Mouse (Mus musculus) intestine, embryonic 15.5 days (tissue): ENCODE measurements around the gene Tfap2c. TPM values are rescaled to one million over a fixed set of nuclear protein-coding genes. Genes with fewer than 3 reads are reported as not detected.

Source experiments
- ATAC-seq: fragments of 200-750 bp; cut with Nextera tagmentation; 2 replicates; pipeline ENCODE4 v1.8.0; 2017; ENCODE audit warnings: moderate TSS enrichment, moderate library complexity
- H3K27ac ChIP-seq: fragments of 300-500 bp; sonication (generic); 2 replicates; pipeline ENCODE4 v1.5.1; 2015; ENCODE audit warnings: mild to moderate bottlenecking, inconsistent platforms
- H3K27me3 ChIP-seq: fragments of 300-500 bp; sonication (generic); replicated peaks from 2 replicates; pipeline ENCODE4 v1.6.1; 2015; ENCODE audit warnings: inconsistent platforms
- H3K36me3 ChIP-seq: fragments of 300-500 bp; sonication (generic); 2 replicates; pipeline ENCODE4 v1.6.1; 2015; ENCODE audit warnings: inconsistent platforms
- H3K4me1 ChIP-seq: fragments of 300-500 bp; sonication (generic); replicated peaks from 2 replicates; pipeline ENCODE4 v1.6.1; 2015; ENCODE audit warnings: inconsistent platforms
- H3K4me2 ChIP-seq: fragments of 300-500 bp; sonication (generic); replicated peaks from 2 replicates; pipeline ENCODE4 v1.6.1; 2015; ENCODE audit warnings: mild to moderate bottlenecking, inconsistent platforms
- H3K4me3 ChIP-seq: fragments of 300-500 bp; sonication (generic); replicated peaks from 2 replicates; pipeline ENCODE4 v1.5.1; 2015; ENCODE audit warnings: inconsistent platforms
- H3K9ac ChIP-seq: fragments of 300-500 bp; sonication (generic); 2 replicates; pipeline ENCODE4 v1.6.1; 2015; ENCODE audit warnings: inconsistent platforms
- H3K9me3 ChIP-seq: fragments of 300-500 bp; sonication (generic); 2 replicates; pipeline ENCODE4 v1.6.1; 2016; ENCODE audit warnings: inconsistent platforms
- WGBS: fragments of 180-500 bp; shearing (Covaris S2); methylation state at CpG from one replicate; pipeline ENCODE4 v1.1.7; 2015; 5-methylcytosine and 5-hydroxymethylcytosine counted together
- polyA plus RNA-seq: library from polyadenylated mRNA; unstranded; fragments of >200 nt; fragmentation: Nextera tagmentation; extraction: Ambion mirVana; gene quantifications from 2 replicates; pipeline ENCODE4 v1.2.1, GENCODE M21; 2015

Gene Tfap2c
- polyA plus RNA-seq, 1 experiment from 2014 or later, result 0.06 TPM

GRCm38 (mm10) chr2:172558674-172559468, 9.5 kb downstream of the Tfap2c start:
- H3K4me2 ChIP-seq, result no peak overlapping the region
- no peak overlapping the region for H3K4me3 ChIP-seq
- H3K9me3 ChIP-seq, result no peaks in the 10 kb centered on the region
- no peak for ATAC-seq
- H3K27ac ChIP-seq, result no peak overlapping the region
- H3K4me1 ChIP-seq, result 0 out of 2 replicates have a peak, but pooled peaks cover 2% of the 10 kb centered on the region
- H3K27me3 ChIP-seq, result peaks cover 35% of the 10 kb centered on the region
- 57% methylated on average over 21 of the region's 21 CpGs for WGBS
- H3K36me3 ChIP-seq, result no peaks in the 10 kb centered on the region
- H3K9ac ChIP-seq, result no peak overlapping the region

- 49% methylated on average over 10 of the region's 10 CpGs for WGBS
- Histone ChIP-seq H3K4me3 (no peak overlapping the region), H3K9me3 (no peaks in the 10 kb centered on the region), H3K27me3 (peaks cover 20% of the 10 kb centered on the region), H3K9ac (no peak overlapping the region), H3K4me2 (no peak overlapping the region), H3K4me1 (0 out of 2 replicates have a peak, but pooled peaks cover 2% of the 10 kb centered on the region), H3K36me3 (no peaks in the 10 kb centered on the region), H3K27ac (no peak overlapping the region)
- ATAC-seq, result no peak
These were observed 11.6 kb downstream of the Tfap2c start for GRCm38 (mm10) chr2:172561016-172561415.

- Histone ChIP-seq H3K27me3 (no peaks in the 10 kb centered on the region), H3K27ac (no peak overlapping the region)
- 83% methylated on average over 9 of the region's 9 CpGs for WGBS
These were observed 18.4 kb downstream of the Tfap2c start for GRCm38 (mm10) chr2:172567835-172568234.

DNA sequence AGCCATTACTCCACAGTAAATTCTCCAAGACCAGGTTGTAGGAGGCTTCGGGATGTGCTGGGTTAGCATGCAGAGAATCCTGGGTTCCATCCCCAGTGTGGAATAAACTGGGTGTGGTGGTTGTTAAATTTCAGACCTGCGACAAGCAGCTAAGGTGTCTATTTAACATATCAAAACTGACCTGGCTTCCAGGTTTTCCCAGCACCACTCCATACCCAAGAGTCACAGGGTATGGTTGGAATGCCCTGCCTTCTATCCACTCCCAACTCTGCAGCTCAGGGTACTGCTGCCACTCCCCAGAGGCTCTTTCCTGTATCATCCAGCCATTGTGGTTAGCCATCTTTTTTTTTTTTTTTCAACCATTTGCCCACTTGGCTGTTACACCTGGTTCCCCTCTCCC, 19.1 kb downstream of the Tfap2c start:
- H3K27me3 ChIP-seq, result no peaks in the 10 kb centered on the region
- H3K4me3 ChIP-seq, result no peak overlapping the region
- H3K4me2 ChIP-seq, result no peak overlapping the region
- no peak overlapping the region for H3K27ac ChIP-seq
- H3K9me3 ChIP-seq, result no peaks in the 10 kb centered on the region
- ATAC-seq, result no peak
- H3K9ac ChIP-seq, result no peak overlapping the region
- no peaks in the 10 kb centered on the region for H3K36me3 ChIP-seq
- H3K4me1 ChIP-seq, result no peaks in the 10 kb centered on the region
- 78% methylated on average over 2 of the region's 2 CpGs for WGBS

More at GRCm38 (mm10) chr2:172567835-172568234, 18.4 kb downstream of the Tfap2c start:
- no peaks in the 10 kb centered on the region for H3K9me3 ChIP-seq
- no peaks in the 10 kb centered on the region for H3K4me1 ChIP-seq
- no peak overlapping the region for H3K9ac ChIP-seq
- H3K4me3 ChIP-seq, result no peak overlapping the region
- no peak overlapping the region for H3K4me2 ChIP-seq
- no peaks in the 10 kb centered on the region for H3K36me3 ChIP-seq
- no peak for ATAC-seq

GRCm38 (mm10) chr2:172577196-172577766, 27.9 kb downstream of the Tfap2c start:
- Histone ChIP-seq H3K9me3 (no peaks in the 10 kb centered on the region), H3K4me1 (no peaks in the 10 kb centered on the region), H3K4me3 (no peak overlapping the region), H3K27ac (no peak overlapping the region), H3K27me3 (no peaks in the 10 kb centered on the region), H3K9ac (no peak overlapping the region), H3K4me2 (no peak overlapping the region), H3K36me3 (no peaks in the 10 kb centered on the region)
- WGBS, result 53% methylated on average over 2 of the region's 2 CpGs
- ATAC-seq, result no peak

- H3K4me2 ChIP-seq, result no peak overlapping the region
- no peaks in the 10 kb centered on the region for H3K27me3 ChIP-seq
- no peak for ATAC-seq
- 55% methylated on average over 5 of the region's 5 CpGs for WGBS
- no peaks in the 10 kb centered on the region for H3K4me1 ChIP-seq
- H3K27ac ChIP-seq, result no peak overlapping the region
- H3K9ac ChIP-seq, result no peak overlapping the region
- no peaks in the 10 kb centered on the region for H3K9me3 ChIP-seq
- no peaks in the 10 kb centered on the region for H3K36me3 ChIP-seq
- no peak overlapping the region for H3K4me3 ChIP-seq
These were observed 29.8 kb downstream of the Tfap2c start for GRCm38 (mm10) chr2:172579221-172579620.

GRCm38 (mm10) chr2:172580536-172581265, 31.3 kb downstream of the Tfap2c start:
- WGBS, result 81% methylated on average over 12 of the region's 12 CpGs
- Histone ChIP-seq H3K27me3 (no peaks in the 10 kb centered on the region), H3K27ac (no peak overlapping the region), H3K9me3 (no peaks in the 10 kb centered on the region), H3K36me3 (no peaks in the 10 kb centered on the region), H3K9ac (no peak overlapping the region), H3K4me2 (no peak overlapping the region), H3K4me3 (no peak overlapping the region), H3K4me1 (no peaks in the 10 kb centered on the region)
- ATAC-seq, result no peak

GRCm38 (mm10) chr2:172583312-172583711, 33.9 kb downstream of the Tfap2c start:
- no peak overlapping the region for H3K4me2 ChIP-seq
- H3K27me3 ChIP-seq, result no peaks in the 10 kb centered on the region
- no peaks in the 10 kb centered on the region for H3K4me1 ChIP-seq
- 32% methylated on average over 7 of the region's 7 CpGs for WGBS
- H3K36me3 ChIP-seq, result no peaks in the 10 kb centered on the region
- H3K9ac ChIP-seq, result no peak overlapping the region
- no peaks in the 10 kb centered on the region for H3K9me3 ChIP-seq
- H3K4me3 ChIP-seq, result no peak overlapping the region
- no peak for ATAC-seq
- no peak overlapping the region for H3K27ac ChIP-seq

DNA sequence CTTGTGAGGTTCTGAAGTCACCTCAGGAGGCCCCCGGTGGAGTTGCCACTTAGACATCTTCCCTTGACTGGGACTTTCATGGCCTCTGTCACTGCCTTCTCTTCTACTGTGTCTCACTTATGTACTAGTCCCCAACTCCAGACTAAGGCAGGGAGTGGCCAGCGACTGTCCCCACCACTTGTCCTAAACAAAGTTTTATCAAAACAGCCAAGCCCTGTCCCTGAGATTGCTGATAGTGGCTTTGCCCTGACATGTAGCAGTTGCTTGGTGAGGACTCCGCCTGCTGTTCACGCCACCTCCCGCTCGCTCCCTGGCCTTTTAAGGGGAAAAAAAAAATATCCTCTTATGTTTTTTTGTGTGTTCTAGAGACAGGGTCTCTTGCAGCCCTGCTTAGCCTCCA, 35.9 kb downstream of the Tfap2c start:
- H3K4me1 ChIP-seq, result no peaks in the 10 kb centered on the region
- H3K9ac ChIP-seq, result no peak overlapping the region
- 73% methylated on average over 6 of the region's 6 CpGs for WGBS
- ATAC-seq, result no peak
- H3K9me3 ChIP-seq, result no peaks in the 10 kb centered on the region
- H3K27ac ChIP-seq, result no peak overlapping the region
- no peaks in the 10 kb centered on the region for H3K36me3 ChIP-seq
- H3K27me3 ChIP-seq, result no peaks in the 10 kb centered on the region
- H3K4me2 ChIP-seq, result no peak overlapping the region
- H3K4me3 ChIP-seq, result no peak overlapping the region

GRCm38 (mm10) chr2:172589048-172589447, 39.7 kb downstream of the Tfap2c start:
- Histone ChIP-seq H3K4me3 (no peak overlapping the region), H3K27me3 (no peaks in the 10 kb centered on the region), H3K4me1 (no peaks in the 10 kb centered on the region), H3K9ac (no peak overlapping the region), H3K36me3 (no peaks in the 10 kb centered on the region), H3K9me3 (no peaks in the 10 kb centered on the region), H3K27ac (no peak overlapping the region), H3K4me2 (no peak overlapping the region)
- 82% methylated on average over 1 of the region's 1 CpGs for WGBS
- ATAC-seq, result no peak

DNA sequence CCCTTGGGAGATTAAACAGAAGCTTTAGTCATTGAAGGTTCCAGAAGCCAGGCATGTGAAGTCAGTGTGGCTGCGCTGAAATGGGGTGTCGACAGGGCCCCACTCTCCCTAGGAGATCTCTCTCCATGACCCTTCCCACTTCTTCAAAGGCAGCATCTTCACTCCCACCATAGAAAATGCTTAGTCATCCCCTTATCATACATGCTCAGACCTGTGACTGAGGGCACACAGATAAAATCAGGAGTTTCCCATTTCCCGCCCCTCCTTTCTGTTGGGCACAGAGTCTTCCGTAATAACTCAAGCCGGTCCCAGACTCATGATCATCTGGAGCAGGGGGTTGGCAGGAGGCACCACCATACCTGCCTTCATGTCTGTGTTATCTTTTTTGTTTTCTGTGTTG, 41.4 kb downstream of the Tfap2c start:
- no peak overlapping the region for H3K27ac ChIP-seq
- 80% methylated on average over 5 of the region's 5 CpGs for WGBS
- H3K27me3 ChIP-seq, result no peaks in the 10 kb centered on the region
- H3K4me3 ChIP-seq, result no peak overlapping the region
- no peak for ATAC-seq
- H3K36me3 ChIP-seq, result no peaks in the 10 kb centered on the region
- no peak overlapping the region for H3K9ac ChIP-seq
- no peaks in the 10 kb centered on the region for H3K4me1 ChIP-seq
- no peak overlapping the region for H3K4me2 ChIP-seq
- no peaks in the 10 kb centered on the region for H3K9me3 ChIP-seq

GRCm38 (mm10) chr2:172594326-172594725, 44.9 kb downstream of the Tfap2c start:
- WGBS, result 79% methylated on average over 7 of the region's 7 CpGs

More at GRCm38 (mm10) chr2:172594326-172594725, 44.9 kb downstream of the Tfap2c start:
- ATAC-seq, result no peak
- Histone ChIP-seq H3K9ac (no peak overlapping the region), H3K4me3 (no peak overlapping the region), H3K4me1 (no peaks in the 10 kb centered on the region), H3K9me3 (no peaks in the 10 kb centered on the region), H3K27me3 (no peaks in the 10 kb centered on the region), H3K36me3 (no peaks in the 10 kb centered on the region), H3K4me2 (no peak overlapping the region), H3K27ac (no peak overlapping the region)
